Mouse (Mus musculus) hindbrain, embryonic 15.5 days (tissue): Measurements from ENCODE around the gene Bves. TPM values are rescaled to one million over a fixed set of nuclear protein-coding genes. Genes with fewer than 3 reads are reported as not detected.
"Not testable (repeated sequence)": the region's sequence is repeated elsewhere in the genome, so short reads cannot be mapped to it uniquely, and the experiment has no call there.

Experiments
- ATAC-seq: fragments of 200-750 bp; cut with Nextera tagmentation; 2 replicates; pipeline ENCODE4 v1.8.0; 2017; ENCODE audit warnings: low read depth, moderate number of reproducible peaks, moderate TSS enrichment; ENCODE audit not compliant: low FRiP score
- H3K27ac ChIP-seq: fragments of 300-500 bp; sonication (generic); replicated peaks from 2 replicates; pipeline ENCODE4 v1.5.1; 2015; ENCODE audit warnings: mild to moderate bottlenecking, inconsistent platforms
- H3K27me3 ChIP-seq: fragments of 300-500 bp; sonication (generic); 2 replicates; pipeline ENCODE4 v1.6.1; 2015; ENCODE audit warnings: control low read depth, inconsistent platforms
- H3K36me3 ChIP-seq: fragments of 300-500 bp; sonication (generic); 2 replicates; pipeline ENCODE4 v1.6.1; 2015; ENCODE audit warnings: control low read depth, inconsistent platforms
- H3K4me1 ChIP-seq: fragments of 300-500 bp; sonication (generic); replicated peaks from 2 replicates; pipeline ENCODE4 v1.6.1; 2015; ENCODE audit warnings: control low read depth, inconsistent platforms
- H3K4me2 ChIP-seq: fragments of 300-500 bp; sonication (generic); 2 replicates; pipeline ENCODE4 v1.6.1; 2015; ENCODE audit warnings: moderate library complexity, mild to moderate bottlenecking, inconsistent platforms
- H3K4me3 ChIP-seq: fragments of 300-500 bp; sonication (generic); 2 replicates; pipeline ENCODE4 v1.5.1; 2015; ENCODE audit warnings: mild to moderate bottlenecking, inconsistent platforms
- H3K9ac ChIP-seq: fragments of 300-500 bp; sonication (generic); 2 replicates; pipeline ENCODE4 v1.6.1; 2015; ENCODE audit warnings: inconsistent platforms
- H3K9me3 ChIP-seq: fragments of 300-500 bp; sonication (generic); 2 replicates; pipeline ENCODE4 v1.6.1; 2016; ENCODE audit warnings: control low read depth, inconsistent platforms
- WGBS: fragments of 180-500 bp; shearing (Covaris S2); methylation state at CpG from one replicate; pipeline ENCODE4 v1.1.7; 2015; 5-methylcytosine and 5-hydroxymethylcytosine counted together
- polyA plus RNA-seq: library from polyadenylated mRNA; unstranded; fragments of >200 nt; fragmentation: Nextera tagmentation; extraction: Ambion mirVana; gene quantifications from 2 replicates; pipeline ENCODE4 v1.2.1, GENCODE M21; 2015

Gene Bves
- polyA plus RNA-seq, 1 experiment from 2014 or later, result 2.0 TPM

GRCm38 (mm10) chr10:45311624-45312023 is 23.9 kb upstream of the Bves start:
- WGBS, result 54% methylated on average over 7 of the region's 7 CpGs
- H3K9me3 ChIP-seq, result no peaks in the 10 kb centered on the region
- no peak overlapping the region for H3K9ac ChIP-seq
- no peak overlapping the region for H3K4me3 ChIP-seq
- no peak overlapping the region for H3K4me2 ChIP-seq
- H3K27me3 ChIP-seq, result no peaks in the 10 kb centered on the region
- H3K4me1 ChIP-seq, result no peaks in the 10 kb centered on the region
- no peaks in the 10 kb centered on the region for H3K36me3 ChIP-seq
- H3K27ac ChIP-seq, result no peak overlapping the region
- ATAC-seq, result peak; percentile 77

GRCm38 (mm10) chr10:45314865-45315264 is 20.7 kb upstream of the Bves start:
- Histone ChIP-seq H3K36me3 (no peaks in the 10 kb centered on the region), H3K27me3 (no peaks in the 10 kb centered on the region), H3K9ac (no peak overlapping the region), H3K4me1 (no peaks in the 10 kb centered on the region), H3K4me3 (no peak overlapping the region), H3K27ac (no peak overlapping the region), H3K9me3 (no peaks in the 10 kb centered on the region), H3K4me2 (no peak overlapping the region)
- ATAC-seq, result no peak
- WGBS, result 88% methylated on average over 16 of the region's 16 CpGs

GRCm38 (mm10) chr10:45318922-45319321 is 16.6 kb upstream of the Bves start:
- Histone ChIP-seq H3K4me3 (no peak overlapping the region), H3K9me3 (no peaks in the 10 kb centered on the region), H3K4me1 (no peaks in the 10 kb centered on the region), H3K9ac (no peak overlapping the region), H3K36me3 (no peaks in the 10 kb centered on the region), H3K27ac (no peak overlapping the region), H3K4me2 (no peak overlapping the region), H3K27me3 (no peaks in the 10 kb centered on the region)
- no peak for ATAC-seq
- 85% methylated on average over 5 of the region's 5 CpGs for WGBS

GRCm38 (mm10) chr10:45320296-45320695 is 15.3 kb upstream of the Bves start:
- no peak overlapping the region for H3K27ac ChIP-seq
- no peak for ATAC-seq
- no peak overlapping the region for H3K4me2 ChIP-seq
- no peaks in the 10 kb centered on the region for H3K36me3 ChIP-seq
- no peaks in the 10 kb centered on the region for H3K4me1 ChIP-seq
- H3K9ac ChIP-seq, result no peak overlapping the region
- no peaks in the 10 kb centered on the region for H3K27me3 ChIP-seq
- 36% methylated on average over 3 of the region's 3 CpGs for WGBS
- H3K4me3 ChIP-seq, result no peak overlapping the region
- no peaks in the 10 kb centered on the region for H3K9me3 ChIP-seq

GRCm38 (mm10) chr10:45324159-45324558 is 11.4 kb upstream of the Bves start:
- H3K4me1 ChIP-seq, result no peaks in the 10 kb centered on the region
- no peak overlapping the region for H3K4me2 ChIP-seq
- H3K9ac ChIP-seq, result no peak overlapping the region
- H3K36me3 ChIP-seq, result no peaks in the 10 kb centered on the region
- no peak overlapping the region for H3K27ac ChIP-seq
- no peak for ATAC-seq
- H3K9me3 ChIP-seq, result no peaks in the 10 kb centered on the region
- H3K4me3 ChIP-seq, result no peak overlapping the region
- no peaks in the 10 kb centered on the region for H3K27me3 ChIP-seq
- WGBS, result 24% methylated on average over 1 of the region's 1 CpGs

- Histone ChIP-seq H3K4me2 (no peak overlapping the region), H3K9ac (no peak overlapping the region), H3K27ac (no peak overlapping the region), H3K4me3 (no peak overlapping the region), H3K27me3 (no peaks in the 10 kb centered on the region; the same call in 1 of the 2 replicates), H3K36me3 (no peaks in the 10 kb centered on the region), H3K9me3 (no peaks in the 10 kb centered on the region), H3K4me1 (no peaks in the 10 kb centered on the region)
- WGBS, result 57% methylated on average over 7 of the region's 7 CpGs
- peak; percentile 45; the same call in 1 of the 2 replicates for ATAC-seq
These were observed 7.2 kb upstream of the Bves start for GRCm38 (mm10) chr10:45328196-45329000.

GRCm38 (mm10) chr10:45334925-45335324 is 647 bp upstream of the Bves start:
- Histone ChIP-seq H3K9ac (no peak overlapping the region), H3K27ac (no peak overlapping the region), H3K27me3 (peaks cover 14% of the 10 kb centered on the region; the same call in 1 of the 2 replicates), H3K4me3 (peak overlapping the region; percentile 85), H3K9me3 (no peaks in the 10 kb centered on the region), H3K4me1 (0 out of 2 replicates have a peak, but pooled peaks cover 6% of the 10 kb centered on the region), H3K4me2 (peak overlapping the region; percentile 98), H3K36me3 (no peaks in the 10 kb centered on the region)
- 29% methylated on average over 7 of the region's 7 CpGs for WGBS
- 0 out of 2 replicates have a peak, but pooled peaks have one; percentile 14 for ATAC-seq

- H3K4me1 ChIP-seq, result 0 out of 2 replicates have a peak, but pooled peaks cover 6% of the 10 kb centered on the region
- H3K4me3 ChIP-seq, result no peak overlapping the region
- H3K4me2 ChIP-seq, result no peak overlapping the region
- H3K27me3 ChIP-seq, result peaks cover 11% of the 10 kb centered on the region; the same call in 1 of the 2 replicates
- H3K9ac ChIP-seq, result no peak overlapping the region
- H3K36me3 ChIP-seq, result no peaks in the 10 kb centered on the region
- H3K27ac ChIP-seq, result no peak overlapping the region
- H3K9me3 ChIP-seq, result no peaks in the 10 kb centered on the region
- whole genome bisulfite sequencing, result 76% methylated on average over 7 of the region's 7 CpGs
- ATAC-seq, result no peak
These were observed 3.5 kb downstream of the Bves start for GRCm38 (mm10) chr10:45339106-45339505.

- H3K36me3 ChIP-seq, result no peaks in the 10 kb centered on the region
- no peaks in the 10 kb centered on the region for H3K4me1 ChIP-seq
- no peak overlapping the region for H3K4me2 ChIP-seq
- H3K4me3 ChIP-seq, result no peak overlapping the region
- 91% methylated on average over 4 of the region's 4 CpGs for WGBS
- no peak overlapping the region for H3K27ac ChIP-seq
- H3K27me3 ChIP-seq, result no peaks in the 10 kb centered on the region
- ATAC-seq, result no peak
- no peak overlapping the region for H3K9ac ChIP-seq
- H3K9me3 ChIP-seq, result no peaks in the 10 kb centered on the region
These were observed 8.8 kb downstream of the Bves start for GRCm38 (mm10) chr10:45344381-45344780.

GRCm38 (mm10) chr10:45345217-45345616 is 9.6 kb downstream of the Bves start:
- WGBS, result 75% methylated on average over 9 of the region's 9 CpGs
- H3K36me3 ChIP-seq, result no peaks in the 10 kb centered on the region
- no peak for ATAC-seq
- no peak overlapping the region for H3K9ac ChIP-seq
- no peaks in the 10 kb centered on the region for H3K9me3 ChIP-seq
- no peaks in the 10 kb centered on the region for H3K4me1 ChIP-seq
- no peaks in the 10 kb centered on the region for H3K27me3 ChIP-seq
- no peak overlapping the region for H3K27ac ChIP-seq
- H3K4me2 ChIP-seq, result no peak overlapping the region
- H3K4me3 ChIP-seq, result no peak overlapping the region

- not testable (repeated sequence) for ATAC-seq, H3K27ac ChIP-seq, H3K36me3 ChIP-seq, H3K9ac ChIP-seq, H3K4me3 ChIP-seq, H3K4me2 ChIP-seq, H3K4me1 ChIP-seq, H3K27me3 ChIP-seq, H3K9me3 ChIP-seq
- WGBS, result 82% methylated on average over 3 of the region's 3 CpGs
These were observed 12.6 kb downstream of the Bves start for GRCm38 (mm10) chr10:45348143-45348542.

- H3K27me3 ChIP-seq, result no peaks in the 10 kb centered on the region
- no peaks in the 10 kb centered on the region for H3K4me1 ChIP-seq
- no peak overlapping the region for H3K4me3 ChIP-seq
- no peak for ATAC-seq
- 96% methylated on average over 6 of the region's 6 CpGs for WGBS
- H3K36me3 ChIP-seq, result no peaks in the 10 kb centered on the region
- H3K9ac ChIP-seq, result no peak overlapping the region
- no peak overlapping the region for H3K4me2 ChIP-seq
- no peaks in the 10 kb centered on the region for H3K9me3 ChIP-seq
- no peak overlapping the region for H3K27ac ChIP-seq
These were observed 20.5 kb downstream of the Bves start for GRCm38 (mm10) chr10:45356091-45356490.
